Mouse (Mus musculus) kidney, postnatal 14 days (tissue): ENCODE results near the gene Gadd45gip1.
"Not testable (repeated sequence)": the region's sequence is repeated elsewhere in the genome, so short reads cannot be mapped to it uniquely, and the experiment has no call there.

Source experiments
- DNase-seq: peaks from one replicate; pipeline ENCODE4 v3.0.0; 2022; ENCODE audit warnings: mixed read lengths

Gene Gadd45gip1

GRCm38 (mm10) chr8:84797971-84798370 lies 33.4 kb upstream of the Gadd45gip1 start:
- no peak for DNase-seq

- no peak for DNase-seq
Measured at GRCm38 (mm10) chr8:84798446-84799135, 32.7 kb upstream of the Gadd45gip1 start.

- peak; percentile 69 for DNase-seq
Measured at GRCm38 (mm10) chr8:84799136-84799931, 32.0 kb upstream of the Gadd45gip1 start.

- peak; percentile 84 for DNase-seq
Measured at GRCm38 (mm10) chr8:84799999-84800831, 31.1 kb upstream of the Gadd45gip1 start, which contains the start of gene Nfix. Nfix (minus strand) TSS chr8:84800344.

GRCm38 (mm10) chr8:84806031-84806430 lies 25.3 kb upstream of the Gadd45gip1 start:
- DNase-seq, result no peak

- no peak for DNase-seq
Measured at GRCm38 (mm10) chr8:84809109-84809940, 22.0 kb upstream of the Gadd45gip1 start.

- DNase-seq, result no peak
Measured at GRCm38 (mm10) chr8:84809941-84810280, 21.4 kb upstream of the Gadd45gip1 start.

GRCm38 (mm10) chr8:84810896-84811295 lies 20.4 kb upstream of the Gadd45gip1 start:
- DNase-seq, result peak; percentile 94

GRCm38 (mm10) chr8:84811303-84811702 lies 20.0 kb upstream of the Gadd45gip1 start:
- DNase-seq, result no peak

- DNase-seq, result peak; percentile 82
Measured at GRCm38 (mm10) chr8:84813059-84813458, 18.3 kb upstream of the Gadd45gip1 start.

GRCm38 (mm10) chr8:84813830-84814229 lies 17.5 kb upstream of the Gadd45gip1 start:
- DNase-seq, result no peak

GRCm38 (mm10) chr8:84814240-84814554 lies 17.1 kb upstream of the Gadd45gip1 start:
- no peak for DNase-seq

- no peak for DNase-seq
Measured at GRCm38 (mm10) chr8:84814555-84815441, 16.5 kb upstream of the Gadd45gip1 start.

- DNase-seq, result peak; percentile 94
Measured at GRCm38 (mm10) chr8:84815547-84815946, 15.8 kb upstream of the Gadd45gip1 start.

GRCm38 (mm10) chr8:84816117-84816516 lies 15.2 kb upstream of the Gadd45gip1 start:
- no peak for DNase-seq

GRCm38 (mm10) chr8:84822723-84823122 lies 8.6 kb upstream of the Gadd45gip1 start, which contains the start of gene Dand5:
Dand5 (minus strand) TSS chr8:84822823.
- DNase-seq, result no peak

GRCm38 (mm10) chr8:84823653-84824052 lies 7.7 kb upstream of the Gadd45gip1 start:
- DNase-seq, result peak; percentile 64

GRCm38 (mm10) chr8:84825636-84826035 lies 5.7 kb upstream of the Gadd45gip1 start:
- no peak for DNase-seq

GRCm38 (mm10) chr8:84826518-84826917 lies 4.8 kb upstream of the Gadd45gip1 start:
- DNase-seq, result not testable (repeated sequence)

- peak; percentile 88 for DNase-seq
Measured at GRCm38 (mm10) chr8:84832034-84832717, 854 bp downstream of the Gadd45gip1 start.
